Mouse (Mus musculus): ENCODE data around the gene Sox8.

- no peak for TF ChIP-seq ZNF384 (IDR thresholded peaks at IDR 0.05; ENCODE audit: low read depth, low read length)
- no peak for TF ChIP-seq HCFC1 (IDR thresholded peaks at IDR 0.05; ENCODE audit: borderline replicate concordance, insufficient read depth, low read length)
- TF ChIP-seq MAFK (IDR thresholded peaks at IDR 0.05; ENCODE audit: insufficient read depth, low read depth, low read length) = no peak
Observed at GRCm38 (mm10) chr17:25590985-25591384, 20.5 kb upstream of the Sox8 start.

Data from ES-E14 (cell line).